Mouse (Mus musculus): ENCODE data around the gene Tgm4. TPM values are rescaled to one million over a fixed set of nuclear protein-coding genes. Genes with fewer than 3 reads are reported as not detected.
A peak's percentile ranks its signal among the peaks of the same experiment; 100 is the strongest.

Tgm4 gene
- polyA plus RNA-seq, 1 experiment from 2014 or later, result 0.27 TPM

DNA sequence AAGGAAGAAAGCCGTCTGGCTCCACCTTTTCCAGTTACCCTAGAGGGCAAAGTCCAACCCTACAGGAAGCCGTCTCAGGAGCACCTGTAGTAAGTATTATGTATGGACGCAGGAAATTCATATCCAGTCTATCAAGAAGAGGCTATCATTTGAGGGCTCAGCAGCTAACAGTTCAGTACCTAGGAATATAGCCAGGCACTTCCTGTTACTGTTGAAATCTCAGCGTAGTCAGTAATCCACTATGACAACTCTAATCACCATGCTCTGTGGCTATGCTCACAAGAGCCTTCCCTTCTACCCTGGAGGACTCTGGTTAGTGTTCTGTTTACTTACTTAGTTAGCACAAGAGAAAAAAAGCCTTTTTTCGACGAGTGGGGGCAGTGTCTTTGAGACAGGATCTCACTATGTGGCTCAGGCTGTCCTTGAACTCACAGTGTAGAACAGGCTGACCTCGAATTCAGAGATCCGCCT lies 77.3 kb downstream of the Tgm4 start:
- H3K9me3 ChIP-seq, result no peaks in the 10 kb centered on the region
- H3K4me3 ChIP-seq, result peak overlapping the region; percentile 93
- WGBS, result 43% methylated on average over 8 of the region's 8 CpGs
- H3K4me1 ChIP-seq, result peaks cover 28% of the 10 kb centered on the region
- H3K9ac ChIP-seq, result peak overlapping the region; percentile 96; the same call in 1 of the 2 replicates
- H3K27me3 ChIP-seq, result no peaks in the 10 kb centered on the region
- peak overlapping the region; percentile 86 for H3K4me2 ChIP-seq
- ATAC-seq (ENCODE audit: borderline replicate concordance, extremely low read depth, low FRiP score, low TSS enrichment), result no peak
- no peak overlapping the region for H3K27ac ChIP-seq
- peaks cover 10% of the 10 kb centered on the region; the same call in 1 of the 2 replicates for H3K36me3 ChIP-seq

DNA sequence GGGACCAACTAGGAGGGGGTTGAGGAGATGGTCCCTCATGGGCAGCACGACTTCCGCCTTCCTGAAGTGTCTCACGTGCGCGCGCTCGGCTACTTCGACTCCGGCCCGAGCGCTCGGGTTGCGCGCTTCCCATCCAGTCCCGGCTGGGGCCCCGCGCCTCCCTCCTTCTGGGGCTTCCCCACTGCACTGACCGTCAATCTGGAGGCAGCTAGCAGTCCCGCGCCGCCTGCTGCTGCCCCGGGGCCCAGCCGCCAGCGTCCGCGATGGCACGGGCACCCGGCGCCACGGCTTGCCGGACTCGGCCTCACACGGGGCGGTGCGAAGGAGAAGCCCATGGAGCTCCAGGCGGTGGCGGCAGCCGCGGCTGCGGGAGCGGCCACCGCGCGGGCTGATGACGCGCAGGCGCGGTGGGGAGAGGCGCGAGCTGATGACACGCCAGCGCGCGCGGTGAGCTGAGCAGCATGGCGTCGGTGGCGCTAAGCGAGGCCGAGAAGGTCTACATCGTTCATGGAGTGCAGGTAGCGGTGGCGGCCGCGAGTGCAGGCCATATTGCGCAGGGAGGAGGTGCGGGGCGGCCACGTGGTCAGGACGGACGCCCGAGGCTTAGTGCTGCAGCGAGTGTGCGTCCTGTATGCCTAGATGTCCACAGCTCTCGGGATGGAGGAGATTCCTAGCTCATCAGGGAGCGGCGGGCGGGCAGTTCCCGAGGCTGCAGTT lies 78.4 kb downstream of the Tgm4 start, which contains the start of the genes Zdhhc3 and Exosc7:
Gene Zdhhc3, minus strand, starts transcription at position 401 of the 717 bp plus-strand sequence.
Gene Exosc7, plus strand, starts transcription at position 411 of the 717 bp plus-strand sequence.
- Histone ChIP-seq H3K4me2 (peak within 1 kb of the TSS; percentile 86), H3K27me3 (no peaks in the 10 kb centered on the region), H3K4me3 (peak within 1 kb of the TSS; percentile 93), H3K36me3 (peaks cover 13% of the 10 kb centered on the region; the same call in 1 of the 2 replicates), H3K4me1 (peaks cover 28% of the 10 kb centered on the region), H3K9ac (peak within 1 kb of the TSS; percentile 96), H3K27ac (peak within 1 kb of the TSS; percentile 97), H3K9me3 (no peaks in the 10 kb centered on the region)
- peak; percentile 95 for ATAC-seq (ENCODE audit: borderline replicate concordance, extremely low read depth, low FRiP score, low TSS enrichment)
- under 1% methylated on average over 74 of the region's 79 CpGs for WGBS

DNA sequence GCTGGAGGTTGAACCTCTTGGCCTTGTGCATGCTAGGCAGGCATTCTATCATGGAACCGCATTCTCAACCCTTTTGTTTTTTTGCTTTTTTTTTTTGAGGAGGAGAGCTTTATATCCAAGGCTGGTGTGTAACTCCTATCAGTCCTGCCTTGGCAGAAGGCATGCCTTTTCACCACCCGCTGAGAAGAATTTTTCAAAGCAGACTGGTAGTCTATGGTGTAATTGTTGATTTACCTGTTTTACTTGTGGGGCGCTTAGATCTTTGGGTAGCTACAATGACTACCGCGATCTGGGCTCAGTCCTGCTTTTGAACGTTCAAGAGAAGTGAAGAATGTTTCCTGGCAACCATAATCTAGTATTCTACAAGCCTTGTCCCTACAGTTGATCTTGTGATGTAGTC lies 79.4 kb downstream of the Tgm4 start:
- H3K4me3 ChIP-seq, result peak overlapping the region; percentile 93
- 49% methylated on average over 6 of the region's 6 CpGs for WGBS
- H3K4me2 ChIP-seq, result peak overlapping the region; percentile 86
- ATAC-seq (ENCODE audit: borderline replicate concordance, extremely low read depth, low FRiP score, low TSS enrichment), result no peak
- H3K27me3 ChIP-seq, result no peaks in the 10 kb centered on the region
- H3K9ac ChIP-seq, result peak overlapping the region; percentile 96
- H3K36me3 ChIP-seq, result peaks cover 21% of the 10 kb centered on the region
- H3K27ac ChIP-seq, result peak overlapping the region; percentile 97; the same call in 1 of the 2 replicates
- no peaks in the 10 kb centered on the region for H3K9me3 ChIP-seq
- peaks cover 28% of the 10 kb centered on the region for H3K4me1 ChIP-seq

DNA sequence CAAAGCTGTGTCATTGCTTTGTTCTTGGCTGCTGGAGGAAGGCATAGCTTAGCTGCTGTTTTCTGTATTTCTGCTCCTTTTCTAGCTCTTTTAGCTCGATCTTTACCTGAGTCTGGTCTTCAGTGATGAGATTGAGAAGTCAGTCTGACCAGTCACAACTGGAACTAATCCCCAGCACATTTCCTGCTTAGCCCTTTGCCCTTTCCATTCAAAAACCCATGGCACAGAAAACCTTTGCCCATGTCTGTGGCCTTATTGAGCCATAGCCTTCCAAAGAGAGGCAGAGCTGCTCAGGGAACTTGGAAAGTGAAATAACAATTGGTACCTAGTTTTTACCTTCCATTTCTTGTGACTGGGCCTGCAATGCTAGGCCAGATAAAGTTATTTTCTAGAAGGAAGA lies 81.0 kb downstream of the Tgm4 start:
- WGBS, result 94% methylated on average over 1 of the region's 1 CpGs
- no peaks in the 10 kb centered on the region for H3K9me3 ChIP-seq
- H3K27me3 ChIP-seq, result no peaks in the 10 kb centered on the region
- peaks cover 22% of the 10 kb centered on the region for H3K4me1 ChIP-seq
- no peak overlapping the region for H3K9ac ChIP-seq
- no peak overlapping the region for H3K27ac ChIP-seq
- no peak for ATAC-seq (ENCODE audit: borderline replicate concordance, extremely low read depth, low FRiP score, low TSS enrichment)
- H3K4me3 ChIP-seq, result no peak overlapping the region
- H3K4me2 ChIP-seq, result no peak overlapping the region
- peaks cover 38% of the 10 kb centered on the region for H3K36me3 ChIP-seq

Other genes starting within 250 kb of the Tgm4 start
- 5.9 and 6.2 TPM in 2 replicates for gene Tcaim, start 229.2 kb upstream of the Tgm4 start, polyA plus RNA-seq (2015; fragmentation: Nextera tagmentation; extraction: Ambion mirVana)
- 0.38 and 1.1 TPM in 2 replicates for gene Gm35549, start 190.7 kb upstream of the Tgm4 start, polyA plus RNA-seq (2015; fragmentation: Nextera tagmentation; extraction: Ambion mirVana)
- gene Zfp445, start 168.7 kb upstream of the Tgm4 start, polyA plus RNA-seq (2015; fragmentation: Nextera tagmentation; extraction: Ambion mirVana), result 65.6 and 67.1 TPM in 2 replicates
- 3.5 and 4.7 TPM in 2 replicates for gene Zkscan7, start 149.0 kb upstream of the Tgm4 start, polyA plus RNA-seq (2015; fragmentation: Nextera tagmentation; extraction: Ambion mirVana)
- 21.3 and 23.0 TPM in 2 replicates for gene Zfp105, start 111.7 kb upstream of the Tgm4 start, polyA plus RNA-seq (2015; fragmentation: Nextera tagmentation; extraction: Ambion mirVana)
- 28.9 and 31.6 TPM in 2 replicates for gene 1110059G10Rik, start 83.7 kb upstream of the Tgm4 start, polyA plus RNA-seq (2015; fragmentation: Nextera tagmentation; extraction: Ambion mirVana)
- gene Kif15, start 83.7 kb upstream of the Tgm4 start, polyA plus RNA-seq (2015; fragmentation: Nextera tagmentation; extraction: Ambion mirVana), result 69.7 and 72.0 TPM in 2 replicates
- gene Tmem42, start 13.4 kb upstream of the Tgm4 start, polyA plus RNA-seq (2015; fragmentation: Nextera tagmentation; extraction: Ambion mirVana), result 19.3 and 21.4 TPM in 2 replicates
- gene Zdhhc3, start 78.5 kb downstream of the Tgm4 start, polyA plus RNA-seq (2015; fragmentation: Nextera tagmentation; extraction: Ambion mirVana), result 70.2 and 73.1 TPM in 2 replicates
- 117 and 124 TPM in 2 replicates for gene Exosc7, start 78.5 kb downstream of the Tgm4 start, polyA plus RNA-seq (2015; fragmentation: Nextera tagmentation; extraction: Ambion mirVana)
- gene Clec3b, start 116.2 kb downstream of the Tgm4 start, polyA plus RNA-seq (2015; fragmentation: Nextera tagmentation; extraction: Ambion mirVana), result 1.7 and 3.1 TPM in 2 replicates
- 10.8 and 11.8 TPM in 2 replicates for gene Cdcp1, start 181.3 kb downstream of the Tgm4 start, polyA plus RNA-seq (2015; fragmentation: Nextera tagmentation; extraction: Ambion mirVana)
- gene Tmem158, start 226.0 kb downstream of the Tgm4 start, polyA plus RNA-seq (2015; fragmentation: Nextera tagmentation; extraction: Ambion mirVana), result 17.3 and 19.1 TPM in 2 replicates